In genomic region chr1:151274306-151274705, GRCm38 (mm10) we compare ENCODE assay signal across 31 mouse cellular contexts.
"Had no signal": no experiment of that assay in that cellular context is flagged by ENCODE, and none has a peak within 500 bp of the region (broad histone marks: within the 10 kb centered on the region; RNA-seq: fewer than 3 reads in every experiment).

No protein-coding gene starts in this region.

- DNase-seq: left cerebral cortex, postnatal 4 days; liver; liver, embryonic 13.5 days; liver, postnatal 0 days; lung, adult 18-20 months; lung, adult 2 months; lung, embryonic 14.5 days; lung, postnatal 10 days; lung, postnatal 14 days; lung, postnatal 36 days; lung, postnatal 4 days; midbrain, embryonic 14.5 days had no signal

- H3K4me1 ChIP-seq: limb, embryonic 12.5 days; limb, embryonic 13.5 days; limb, embryonic 15.5 days; liver, embryonic 13.5 days; lung, embryonic 15.5 days; midbrain, embryonic 10.5 days; midbrain, embryonic 12.5 days; midbrain, embryonic 13.5 days; midbrain, embryonic 15.5 days; neural tube, embryonic 12.5 days had no signal

- H3K4me2 ChIP-seq: limb, embryonic 12.5 days; limb, embryonic 13.5 days; limb, embryonic 15.5 days; liver, embryonic 11.5 days; liver, embryonic 12.5 days; liver, embryonic 13.5 days; liver, embryonic 15.5 days; lung, embryonic 14.5 days; lung, embryonic 15.5 days; midbrain, embryonic 12.5 days; midbrain, embryonic 13.5 days; midbrain, embryonic 15.5 days; neural tube, embryonic 12.5 days had no signal

- H3K9me3 ChIP-seq: limb, embryonic 10.5 days; limb, embryonic 12.5 days; limb, embryonic 13.5 days; limb, embryonic 15.5 days; liver, embryonic 12.5 days; liver, embryonic 13.5 days; liver, embryonic 15.5 days; lung, embryonic 15.5 days; midbrain, embryonic 10.5 days; midbrain, embryonic 12.5 days; midbrain, embryonic 13.5 days; midbrain, embryonic 15.5 days; neural tube, embryonic 12.5 days had no signal

- H3K4me3 ChIP-seq: limb, embryonic 10.5 days; limb, embryonic 12.5 days; limb, embryonic 13.5 days; limb, embryonic 15.5 days; liver, embryonic 12.5 days; liver, embryonic 13.5 days; liver, embryonic 15.5 days; lung, embryonic 15.5 days; megakaryocyte, embryonic 14.5 days; midbrain, embryonic 10.5 days; midbrain, embryonic 12.5 days; midbrain, embryonic 13.5 days; midbrain, embryonic 15.5 days; myocyte; neural tube, embryonic 12.5 days had no signal

- H3K36me3 ChIP-seq: limb, embryonic 10.5 days; limb, embryonic 12.5 days; limb, embryonic 13.5 days; limb, embryonic 15.5 days; liver, embryonic 12.5 days; liver, embryonic 13.5 days; liver, embryonic 15.5 days; lung, embryonic 15.5 days; midbrain, embryonic 10.5 days; midbrain, embryonic 12.5 days; midbrain, embryonic 13.5 days; midbrain, embryonic 15.5 days; neural tube, embryonic 12.5 days had no signal

- H3K27ac ChIP-seq: limb, embryonic 10.5 days; limb, embryonic 12.5 days; limb, embryonic 13.5 days; limb, embryonic 15.5 days; liver, embryonic 12.5 days; liver, embryonic 13.5 days; liver, embryonic 14.5 days; liver, embryonic 15.5 days; lung, embryonic 15.5 days; macrophage; midbrain, embryonic 10.5 days; midbrain, embryonic 12.5 days; midbrain, embryonic 13.5 days; midbrain, embryonic 15.5 days; neural tube, embryonic 12.5 days had no signal

- ATAC-seq: liver, embryonic 12.5 days; liver, postnatal 0 days; lung, postnatal 0 days; midbrain, embryonic 13.5 days; midbrain, embryonic 15.5 days; midbrain, embryonic 16.5 days had no signal

- H3K9ac ChIP-seq: limb, embryonic 12.5 days; limb, embryonic 13.5 days; limb, embryonic 15.5 days; liver, embryonic 12.5 days; liver, embryonic 13.5 days; liver, embryonic 14.5 days; liver, embryonic 15.5 days; liver, postnatal 0 days; lung, embryonic 14.5 days; lung, embryonic 15.5 days; midbrain, embryonic 12.5 days; midbrain, embryonic 13.5 days; midbrain, embryonic 15.5 days; neural tube, embryonic 12.5 days had no signal

- H3K27me3 ChIP-seq: limb, embryonic 12.5 days; limb, embryonic 13.5 days; limb, embryonic 15.5 days; liver, embryonic 12.5 days; liver, embryonic 13.5 days; liver, embryonic 15.5 days; lung, embryonic 15.5 days; megakaryocyte, embryonic 14.5 days; midbrain, embryonic 12.5 days; midbrain, embryonic 13.5 days; midbrain, embryonic 15.5 days; neural tube, embryonic 12.5 days had no signal
